Mouse (Mus musculus): ENCODE measurements at regions not wholly inside any gene's neighbourhood (a gene's known extent, or its start where the extent isn't known, plus 50 kb on each side); places are given as distances from the start of the nearest gene placed in this dataset.

GRCm38 (mm10) chr4:52099187-52099586, 339.9 kb upstream of the Smc2 start:
- no peaks in the 10 kb centered on the region for H3K4me1 ChIP-seq (ENCODE audit: insufficient read depth, low read length)
- no peak for DNase-seq (ENCODE audit: low spot score)
- H3K36me3 ChIP-seq (ENCODE audit: insufficient read depth, low read length): no peaks in the 10 kb centered on the region
- H3K9ac ChIP-seq (replicated peaks; ENCODE audit: low read length, poor library complexity, severe bottlenecking): no peak overlapping the region
- no peak for TF ChIP-seq CTCF (IDR thresholded peaks at IDR 0.05)
- 74% methylated on average over 3 of the region's 3 CpGs for WGBS
- H3K4me2 ChIP-seq (ENCODE audit: low read depth, low read length, poor library complexity, severe bottlenecking): no peak overlapping the region
- H3K4me3 ChIP-seq (ENCODE audit: low read depth, low read length): no peak overlapping the region
- ATAC-seq (ENCODE audit: low FRiP score): no peak
- no peaks in the 10 kb centered on the region for H3K9me3 ChIP-seq (ENCODE audit: low read length)
- no peak overlapping the region for H3K27ac ChIP-seq (ENCODE audit: low read depth, low read length)
- H3K27me3 ChIP-seq (ENCODE audit: insufficient read depth, low read length): no peaks in the 10 kb centered on the region

GRCm38 (mm10) chr4:52105887-52106286, 333.2 kb upstream of the Smc2 start:
- H3K4me2 ChIP-seq (ENCODE audit: low read depth, low read length, poor library complexity, severe bottlenecking): no peak overlapping the region
- no peaks in the 10 kb centered on the region for H3K4me1 ChIP-seq (ENCODE audit: insufficient read depth, low read length)
- H3K9ac ChIP-seq (replicated peaks; ENCODE audit: low read length, poor library complexity, severe bottlenecking): no peak overlapping the region
- no peaks in the 10 kb centered on the region for H3K27me3 ChIP-seq (ENCODE audit: insufficient read depth, low read length)
- H3K9me3 ChIP-seq (ENCODE audit: low read length): no peaks in the 10 kb centered on the region
- DNase-seq (ENCODE audit: low spot score): no peak
- no peak for TF ChIP-seq CTCF (IDR thresholded peaks at IDR 0.05)
- no peak overlapping the region for H3K27ac ChIP-seq (ENCODE audit: low read depth, low read length)
- H3K36me3 ChIP-seq (ENCODE audit: insufficient read depth, low read length): no peaks in the 10 kb centered on the region
- no peak for ATAC-seq (ENCODE audit: low FRiP score)
- WGBS: 87% methylated on average over 12 of the region's 12 CpGs
- no peak overlapping the region for H3K4me3 ChIP-seq (ENCODE audit: low read depth, low read length)

GRCm38 (mm10) chr4:52117765-52118290, 321.2 kb upstream of the Smc2 start:
- Histone ChIP-seq H3K9me3 (ENCODE audit: low read length) (no peaks in the 10 kb centered on the region), H3K4me3 (ENCODE audit: low read depth, low read length) (no peak overlapping the region), H3K9ac (replicated peaks; ENCODE audit: low read length, poor library complexity, severe bottlenecking) (no peak overlapping the region), H3K36me3 (ENCODE audit: insufficient read depth, low read length) (no peaks in the 10 kb centered on the region), H3K4me2 (ENCODE audit: low read depth, low read length, poor library complexity, severe bottlenecking) (no peak overlapping the region), H3K27ac (ENCODE audit: low read depth, low read length) (no peak overlapping the region), H3K27me3 (ENCODE audit: insufficient read depth, low read length) (no peaks in the 10 kb centered on the region), H3K4me1 (ENCODE audit: insufficient read depth, low read length) (no peaks in the 10 kb centered on the region)
- no peak for TF ChIP-seq CTCF (IDR thresholded peaks at IDR 0.05)
- no peak for ATAC-seq (ENCODE audit: low FRiP score)
- WGBS: 79% methylated on average over 4 of the region's 4 CpGs
- peak; percentile 17 for DNase-seq (ENCODE audit: low spot score)

GRCm38 (mm10) chr4:52118439-52119072, 320.5 kb upstream of the Smc2 start:
- DNase-seq (ENCODE audit: low spot score): no peak

GRCm38 (mm10) chr4:52152565-52153164, 286.4 kb upstream of the Smc2 start:
- Histone ChIP-seq H3K9ac (replicated peaks; ENCODE audit: low read length, poor library complexity, severe bottlenecking) (no peak overlapping the region), H3K4me1 (ENCODE audit: insufficient read depth, low read length) (no peaks in the 10 kb centered on the region), H3K36me3 (ENCODE audit: insufficient read depth, low read length) (no peaks in the 10 kb centered on the region), H3K9me3 (ENCODE audit: low read length) (no peaks in the 10 kb centered on the region), H3K4me3 (ENCODE audit: low read depth, low read length) (no peak overlapping the region), H3K27ac (ENCODE audit: low read depth, low read length) (no peak overlapping the region), H3K4me2 (ENCODE audit: low read depth, low read length, poor library complexity, severe bottlenecking) (no peak overlapping the region), H3K27me3 (ENCODE audit: insufficient read depth, low read length) (no peaks in the 10 kb centered on the region)
- peak; percentile 52; the same call in 1 of the 2 replicates for TF ChIP-seq CTCF (IDR thresholded peaks at IDR 0.05)
- peak; percentile 38 for DNase-seq (ENCODE audit: low spot score)
- WGBS: 72% methylated on average over 6 of the region's 6 CpGs
- no peak for ATAC-seq (ENCODE audit: low FRiP score)

More at GRCm38 (mm10) chr4:52118439-52119072, 320.5 kb upstream of the Smc2 start:
- Histone ChIP-seq H3K27ac (ENCODE audit: low read depth, low read length) (no peak overlapping the region), H3K9me3 (ENCODE audit: low read length) (no peaks in the 10 kb centered on the region), H3K4me2 (ENCODE audit: low read depth, low read length, poor library complexity, severe bottlenecking) (no peak overlapping the region), H3K4me1 (ENCODE audit: insufficient read depth, low read length) (no peaks in the 10 kb centered on the region), H3K4me3 (ENCODE audit: low read depth, low read length) (no peak overlapping the region), H3K9ac (replicated peaks; ENCODE audit: low read length, poor library complexity, severe bottlenecking) (no peak overlapping the region), H3K36me3 (ENCODE audit: insufficient read depth, low read length) (no peaks in the 10 kb centered on the region), H3K27me3 (ENCODE audit: insufficient read depth, low read length) (no peaks in the 10 kb centered on the region)
- WGBS: 64% methylated on average over 3 of the region's 3 CpGs
- no peak for TF ChIP-seq CTCF (IDR thresholded peaks at IDR 0.05)
- ATAC-seq (ENCODE audit: low FRiP score): no peak

GRCm38 (mm10) chr4:52176240-52176639, 262.8 kb upstream of the Smc2 start:
- no peak overlapping the region for H3K27ac ChIP-seq (ENCODE audit: low read depth, low read length)
- H3K27me3 ChIP-seq (ENCODE audit: insufficient read depth, low read length): no peaks in the 10 kb centered on the region
- ATAC-seq (ENCODE audit: low FRiP score) (no peak), DNase-seq (ENCODE audit: low spot score) (no peak)
- no peaks in the 10 kb centered on the region for H3K4me1 ChIP-seq (ENCODE audit: insufficient read depth, low read length)
- H3K9ac ChIP-seq (replicated peaks; ENCODE audit: low read length, poor library complexity, severe bottlenecking): no peak overlapping the region
- TF ChIP-seq CTCF (IDR thresholded peaks at IDR 0.05): no peak
- no peaks in the 10 kb centered on the region for H3K9me3 ChIP-seq (ENCODE audit: low read length)
- H3K36me3 ChIP-seq (ENCODE audit: insufficient read depth, low read length): no peaks in the 10 kb centered on the region
- 72% methylated on average over 4 of the region's 4 CpGs for WGBS
- no peak overlapping the region for H3K4me2 ChIP-seq (ENCODE audit: low read depth, low read length, poor library complexity, severe bottlenecking)
- H3K4me3 ChIP-seq (ENCODE audit: low read depth, low read length): no peak overlapping the region
